Mouse (Mus musculus) hindbrain, postnatal 0 days (tissue): ENCODE results near the gene Tepp. TPM values are rescaled to one million over a fixed set of nuclear protein-coding genes. Genes with fewer than 3 reads are reported as not detected.

Experiments
- ATAC-seq: fragments of 200-750 bp; cut with Nextera tagmentation; 2 replicates; pipeline ENCODE4 v1.8.0; 2017; ENCODE audit warnings: mild to moderate bottlenecking, moderate TSS enrichment, moderate library complexity
- DNase-seq: peaks from one replicate; pipeline ENCODE4 v3.0.0-alpha.2; 2015; ENCODE audit warnings: low spot score
- H3K27ac ChIP-seq: fragments of 300-500 bp; sonication (generic); 2 replicates; pipeline ENCODE4 v1.5.1; 2014; ENCODE audit warnings: mild to moderate bottlenecking
- H3K27me3 ChIP-seq: fragments of 300-500 bp; sonication (generic); 2 replicates; pipeline ENCODE4 v1.6.1; 2014; ENCODE audit warnings: low read length, mixed read lengths; ENCODE audit not compliant: insufficient read depth
- H3K36me3 ChIP-seq: fragments of 300-500 bp; sonication (generic); 2 replicates; pipeline ENCODE4 v1.6.1; 2014; ENCODE audit warnings: low read length, mixed read lengths; ENCODE audit not compliant: insufficient read depth
- H3K4me1 ChIP-seq: fragments of 300-500 bp; sonication (generic); 2 replicates; pipeline ENCODE4 v1.6.1; 2014; ENCODE audit warnings: antibody characterized with exemption, low read length, mixed read lengths; ENCODE audit not compliant: insufficient read depth
- H3K4me2 ChIP-seq: fragments of 300-500 bp; sonication (generic); 2 replicates; pipeline ENCODE4 v1.6.1; 2014; ENCODE audit warnings: low read depth, mild to moderate bottlenecking, low read length, moderate library complexity, mixed read lengths
- H3K4me3 ChIP-seq: fragments of 300-500 bp; sonication (generic); 2 replicates; pipeline ENCODE4 v1.5.1; 2014; ENCODE audit warnings: low read length
- H3K9ac ChIP-seq: fragments of 300-500 bp; sonication (generic); replicated peaks from 2 replicates; pipeline ENCODE4 v1.6.1; 2014; ENCODE audit warnings: mild to moderate bottlenecking, low read length, moderate library complexity, mixed read lengths
- H3K9me3 ChIP-seq: fragments of 300-500 bp; sonication (generic); 2 replicates; pipeline ENCODE4 v1.6.1; 2016; ENCODE audit warnings: low read length, mixed read lengths
- CTCF ChIP-seq: IDR thresholded peaks from 2 replicates; pipeline ENCODE4 v1.5.1; 2016; ENCODE audit warnings: antibody characterized with exemption, control low read depth, low read depth
- WGBS: fragments of 180-500 bp; shearing (Covaris S2); extraction: QIAGEN DNeasy Blood & Tissue Kit; methylation state at CpG from one replicate; pipeline ENCODE4 v1.1.7; 2014; 5-methylcytosine and 5-hydroxymethylcytosine counted together
- polyA plus RNA-seq: library from polyadenylated mRNA; unstranded; fragments of >200 nt; fragmentation: Nextera tagmentation; extraction: Ambion mirVana; gene quantifications from 2 replicates; pipeline ENCODE4 v1.2.1, GENCODE M21; 2015
- total RNA-seq: library from RNA; depleted of rRNA; stranded (reverse); fragments of >200 nt; gene quantifications from 2 replicates; pipeline ENCODE4 v1.2.3, GENCODE M21; 2014

Gene Tepp
- total and polyA plus RNA-seq, 2 experiments from 2014 or later, result 3.1 TPM; not detected in 1

- Histone ChIP-seq H3K9ac (no peak overlapping the region; the same call in 1 of the 2 replicates), H3K4me3 (no peak overlapping the region), H3K9me3 (no peaks in the 10 kb centered on the region), H3K4me2 (no peak overlapping the region), H3K4me1 (peaks cover 12% of the 10 kb centered on the region; the same call in 1 of the 2 replicates), H3K36me3 (no peaks in the 10 kb centered on the region), H3K27me3 (no peaks in the 10 kb centered on the region), H3K27ac (0 out of 2 replicates have a peak overlapping the region, but pooled peaks have one; percentile 17)
- WGBS, result 44% methylated on average over 7 of the region's 7 CpGs
- ATAC-seq (peak; percentile 36; the same call in 1 of the 2 replicates), DNase-seq (no peak)
- TF ChIP-seq CTCF, result no peak
Measured at GRCm38 (mm10) chr8:95360181-95361015, 50.0 kb downstream of the Tepp start.

GRCm38 (mm10) chr8:95361016-95361341, 50.6 kb downstream of the Tepp start:
- ATAC-seq, result no peak
- Histone ChIP-seq H3K36me3 (no peaks in the 10 kb centered on the region), H3K27me3 (no peaks in the 10 kb centered on the region), H3K4me2 (no peak overlapping the region), H3K4me3 (no peak overlapping the region), H3K4me1 (0 out of 2 replicates have a peak, but pooled peaks cover 8% of the 10 kb centered on the region), H3K27ac (no peak overlapping the region), H3K9ac (no peak overlapping the region), H3K9me3 (no peaks in the 10 kb centered on the region)
- no peak for DNase-seq
- no peak for TF ChIP-seq CTCF
- WGBS, result 80% methylated on average over 3 of the region's 3 CpGs

- Histone ChIP-seq H3K9ac (no peak overlapping the region), H3K4me3 (no peak overlapping the region), H3K27me3 (no peaks in the 10 kb centered on the region), H3K9me3 (no peaks in the 10 kb centered on the region), H3K4me1 (0 out of 2 replicates have a peak, but pooled peaks cover 4% of the 10 kb centered on the region), H3K4me2 (no peak overlapping the region), H3K27ac (no peak overlapping the region), H3K36me3 (no peaks in the 10 kb centered on the region)
- no peak for TF ChIP-seq CTCF
- DNase-seq (no peak), ATAC-seq (no peak)
- WGBS, result 69% methylated on average over 6 of the region's 6 CpGs
Measured at GRCm38 (mm10) chr8:95362272-95362671, 51.9 kb downstream of the Tepp start.

GRCm38 (mm10) chr8:95363849-95364248, 53.5 kb downstream of the Tepp start:
- H3K27me3 ChIP-seq, result no peaks in the 10 kb centered on the region
- H3K9me3 ChIP-seq, result no peaks in the 10 kb centered on the region
- DNase-seq, result no peak
- TF ChIP-seq CTCF, result no peak
- no peak overlapping the region for H3K4me2 ChIP-seq
- H3K27ac ChIP-seq, result no peak overlapping the region
- no peak overlapping the region for H3K9ac ChIP-seq
- 96% methylated on average over 2 of the region's 2 CpGs for WGBS
- H3K4me1 ChIP-seq, result 0 out of 2 replicates have a peak, but pooled peaks cover 4% of the 10 kb centered on the region
- 0 out of 2 replicates have a peak, but pooled peaks cover 6% of the 10 kb centered on the region for H3K36me3 ChIP-seq
- no peak for ATAC-seq
- H3K4me3 ChIP-seq, result no peak overlapping the region

- Histone ChIP-seq H3K4me1 (no peaks in the 10 kb centered on the region), H3K9ac (no peak overlapping the region), H3K27ac (no peak overlapping the region), H3K27me3 (no peaks in the 10 kb centered on the region), H3K4me2 (no peak overlapping the region), H3K4me3 (no peak overlapping the region), H3K9me3 (no peaks in the 10 kb centered on the region), H3K36me3 (peaks cover 15% of the 10 kb centered on the region; the same call in 1 of the 2 replicates)
- no peak for DNase-seq
- no peak for TF ChIP-seq CTCF
- WGBS, result 63% methylated on average over 20 of the region's 20 CpGs
- ATAC-seq, result no peak
Measured at GRCm38 (mm10) chr8:95369581-95370326, 59.4 kb downstream of the Tepp start.

GRCm38 (mm10) chr8:95373389-95374002, 63.1 kb downstream of the Tepp start:
- no peaks in the 10 kb centered on the region for H3K4me1 ChIP-seq
- ATAC-seq (no peak), DNase-seq (no peak)
- H3K9me3 ChIP-seq, result no peaks in the 10 kb centered on the region
- H3K9ac ChIP-seq, result no peak overlapping the region
- peaks cover 9% of the 10 kb centered on the region; the same call in 1 of the 2 replicates for H3K36me3 ChIP-seq
- no peak overlapping the region for H3K4me2 ChIP-seq
- no peak overlapping the region for H3K27ac ChIP-seq
- H3K27me3 ChIP-seq, result no peaks in the 10 kb centered on the region
- no peak for TF ChIP-seq CTCF
- H3K4me3 ChIP-seq, result no peak overlapping the region
- WGBS, result 84% methylated on average over 12 of the region's 12 CpGs
